Mouse (Mus musculus) embryonic fibroblast, embryonic 13.5 days (primary cell): ENCODE results near the gene Simc1.

Experiments
- CTCF ChIP-seq: IDR thresholded peaks from 2 replicates; pipeline ENCODE4 v1.5.1; 2011; ENCODE audit warnings: mild to moderate bottlenecking, control low read depth, low read length, moderate library complexity, borderline replicate concordance; ENCODE audit not compliant: insufficient read depth
- POLR2A ChIP-seq: IDR thresholded peaks from 2 replicates; pipeline ENCODE4 v1.6.1; 2011; ENCODE audit warnings: low read depth, mild to moderate bottlenecking, control low read depth, low read length, moderate library complexity

DNA sequence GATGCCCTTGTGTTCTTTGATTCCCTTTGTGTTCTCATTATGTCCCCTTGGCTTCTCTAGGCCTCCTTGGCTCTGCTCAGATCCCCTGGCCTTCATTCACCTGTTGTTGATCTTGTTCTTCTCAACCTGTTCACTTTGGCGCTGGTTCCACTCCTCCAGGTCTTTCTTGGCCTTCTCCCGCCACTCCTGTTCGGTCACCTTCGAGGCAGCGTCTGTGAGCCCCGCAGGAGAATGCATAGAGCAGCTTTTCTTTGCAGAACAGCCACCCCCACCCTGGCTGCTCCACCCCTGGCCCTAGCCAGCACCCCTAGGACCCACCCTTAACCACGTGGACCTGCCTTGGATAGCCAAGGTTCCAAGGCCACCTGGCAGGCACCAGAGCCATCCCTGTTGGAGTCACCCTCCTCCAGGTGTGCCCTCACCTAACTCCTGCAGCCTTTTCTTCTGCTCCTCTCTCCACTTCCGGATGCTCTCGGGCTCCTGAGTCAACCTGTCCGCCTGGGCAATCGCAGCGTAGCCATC is 95.1 kb downstream of the Simc1 start:
- TF ChIP-seq POLR2A = no peak
- TF ChIP-seq CTCF = no peak
